In genomic region chr1:180919686-180920085, GRCm38 (mm10) we compare ENCODE assay signal across 11 mouse cellular contexts. TPM values are rescaled to one million over a fixed set of nuclear protein-coding genes. Genes with fewer than 3 reads are reported as not detected.
A peak's percentile ranks its signal among the peaks of the same experiment; 100 is the strongest.
DNase-seq lines count a peak whose midpoint lies in the region; ATAC-seq and TF ChIP-seq lines count a peak whose summit lies in the region.
"Had no signal": no experiment of that assay in that cellular context is flagged by ENCODE, and none has a peak within 500 bp of the region (broad histone marks: within the 10 kb centered on the region; RNA-seq: fewer than 3 reads in every experiment).

No protein-coding gene starts in this region.

- no peaks in the 10 kb centered on the region for H3K36me3 ChIP-seq in thymus, adult 2 months (ENCODE audit: control insufficient read depth, insufficient read depth, low read length)
- H3K36me3 ChIP-seq: embryonic facial prominence, embryonic 15.5 days had no signal

- H3K27ac ChIP-seq in thymus, adult 2 months (ENCODE audit: control insufficient read depth, insufficient read depth, low read length), result no peak overlapping the region
- H3K27ac ChIP-seq: embryonic facial prominence, embryonic 15.5 days had no signal

- H3K4me1 ChIP-seq in thymus, adult 2 months (replicated peaks; ENCODE audit: control insufficient read depth, insufficient read depth, low read length), result peaks cover 19% of the 10 kb centered on the region
- H3K4me1 ChIP-seq: embryonic facial prominence, embryonic 15.5 days had no signal

- peak; percentile 26; the same call in 1 of the 2 replicates for TF ChIP-seq CTCF in thymus, adult 2 months (IDR thresholded peaks at IDR 0.05; ENCODE audit: borderline replicate concordance, control insufficient read depth, extremely low read depth, insufficient read depth, low read length, poor library complexity)

- no peaks in the 10 kb centered on the region for H3K27me3 ChIP-seq in thymus, adult 2 months (ENCODE audit: control insufficient read depth, insufficient read depth, low read length)
- H3K27me3 ChIP-seq: embryonic facial prominence, embryonic 15.5 days had no signal

- H3K4me3 ChIP-seq in thymus, adult 2 months (ENCODE audit: control insufficient read depth, insufficient read depth, low read length), result no peak overlapping the region
- H3K4me3 ChIP-seq: embryonic facial prominence, embryonic 15.5 days had no signal

- no peak for ATAC-seq in inflammation-experienced regulatory T-cells, adult 6 months

- TF ChIP-seq POLR2A in thymus, adult 2 months (IDR thresholded peaks at IDR 0.05; ENCODE audit: control insufficient read depth, extremely low read depth, insufficient read depth, low read length, poor library complexity), result no peak

- 81% methylated on average over 8 of the region's 8 CpGs for WGBS in thymus, adult 2 months

- peak; percentile 54 for DNase-seq in embryo, embryonic 10 days (ENCODE audit: low spot score)
- DNase-seq in embryo, embryonic 9.5 days (ENCODE audit: extremely low spot score), result no peak
- DNase-seq in thymus, adult 2 months, result no peak
- DNase-seq in thymus, postnatal 25 days, result no peak
- DNase-seq in liver, result peak; percentile 77
- DNase-seq in testis, postnatal 10 days (ENCODE audit: low spot score), result peak; percentile 64
- DNase-seq in urinary bladder, adult 18-20 months (ENCODE audit: low spot score in 2 of 2), result no peak

RNA-seq across cellular contexts. Expression of gene Lefty1, which starts 15.1 kb away (rescaled TPM):
- polyA plus RNA-seq in thymus, adult 2 months (2012; rRNA removed), result 6.0 and 6.4 TPM in 2 replicates
- not detected for polyA plus RNA-seq in inflammation-experienced regulatory T-cells, adult 6 months (2017; shearing (Covaris generic))
- polyA plus RNA-seq: neural tube, embryonic 14.5 days had no signal

RNA-seq across cellular contexts. Expression of gene Pycr2, which starts 15.6 kb away (rescaled TPM):
- polyA plus RNA-seq in thymus, adult 2 months (2012; rRNA removed), result 101 and 106 TPM in 2 replicates
- polyA plus RNA-seq in inflammation-experienced regulatory T-cells, adult 6 months (2017; shearing (Covaris generic)), result 10 to 100 TPM; 39.9 to 46.0 (median 44.5) TPM

RNA-seq across cellular contexts. Expression of gene Tmem63a, which starts 22.5 kb away (rescaled TPM):
- polyA plus RNA-seq in thymus, adult 2 months (2012; rRNA removed), result 47.3 and 49.3 TPM in 2 replicates
- polyA plus RNA-seq in inflammation-experienced regulatory T-cells, adult 6 months (2017; shearing (Covaris generic)), result 10 to 100 TPM; 12.8 to 18.6 (median 14.0) TPM

RNA-seq across cellular contexts. Expression of gene Lefty2, which starts 26.8 kb away (rescaled TPM):
- 0.98 and 1.9 TPM in 2 replicates for polyA plus RNA-seq in thymus, adult 2 months (2012; rRNA removed)
- polyA plus RNA-seq in inflammation-experienced regulatory T-cells, adult 6 months (2017; shearing (Covaris generic)), result not detected
- polyA plus RNA-seq: large intestine, adult 2 months had no signal

Comparison
In these comparisons a context has a peak if more than half of its experiments do, and no peak if none do; other contexts are left out.
1. DNase-seq: peak in embryo, embryonic 10 days (single experiment), liver (single experiment) and testis, postnatal 10 days (single experiment); none in embryo, embryonic 9.5 days (single experiment), thymus, adult 2 months (single experiment), thymus, postnatal 25 days (single experiment) and urinary bladder, adult 18-20 months (0 of 2).